Mouse (Mus musculus) myocyte (in vitro differentiated cells): ENCODE data around the gene Lgi1.

ENCODE experiments used
- MAX ChIP-seq: IDR thresholded peaks from one replicate; pipeline ENCODE4 v1.6.1; 2011; ENCODE audit warnings: low read depth, mild to moderate bottlenecking, control low read depth
- POLR2A ChIP-seq: IDR thresholded peaks from one replicate; pipeline ENCODE4 v1.6.1; 2011; ENCODE audit warnings: low read depth, mild to moderate bottlenecking, control low read depth, moderate library complexity; ENCODE audit not compliant: insufficient read length
- TCF12 ChIP-seq: IDR thresholded peaks from one replicate; pipeline ENCODE4 v1.6.1; 2011; ENCODE audit warnings: mild to moderate bottlenecking, control low read depth; ENCODE audit not compliant: poor library complexity, insufficient read depth, severe bottlenecking

- TF ChIP-seq POLR2A = no peak
- TF ChIP-seq MAX = no peak
- no peak for TF ChIP-seq TCF12
Observed at GRCm38 (mm10) chr19:38264505-38265500, at the start of gene Lgi1.
